In genomic region chr4:129011604-129012121, GRCm38 (mm10) we compare ENCODE assay signal across 9 mouse cellular contexts. TPM values are rescaled to one million over a fixed set of nuclear protein-coding genes. Genes with fewer than 3 reads are reported as not detected.
DNase-seq lines count a peak whose midpoint lies in the region; ATAC-seq and TF ChIP-seq lines count a peak whose summit lies in the region.
"Had no signal": no experiment of that assay in that cellular context is flagged by ENCODE, and none has a peak within 500 bp of the region (broad histone marks: within the 10 kb centered on the region; RNA-seq: fewer than 3 reads in every experiment).

No protein-coding gene starts in this region.

- no peak overlapping the region for H3K9ac ChIP-seq in kidney, embryonic 15.5 days
- no peak overlapping the region for H3K9ac ChIP-seq in kidney, embryonic 16.5 days (replicated peaks; ENCODE audit: low read length)
- no peak overlapping the region for H3K9ac ChIP-seq in heart, embryonic 15.5 days
- H3K9ac ChIP-seq in midbrain, embryonic 14.5 days (replicated peaks; ENCODE audit: low read length): no peak overlapping the region
- H3K9ac ChIP-seq: limb, embryonic 13.5 days had no signal

- H3K4me3 ChIP-seq in kidney, embryonic 15.5 days (replicated peaks): no peak overlapping the region
- H3K4me3 ChIP-seq in kidney, embryonic 16.5 days (ENCODE audit: low read length): no peak overlapping the region
- H3K4me3 ChIP-seq in G1E (ENCODE audit: low read depth, low read length): no peak overlapping the region
- H3K4me3 ChIP-seq in cerebellum, adult 2 months (replicated peaks; ENCODE audit: insufficient read depth, low read depth, low read length): no peak overlapping the region
- no peak overlapping the region for H3K4me3 ChIP-seq in heart, embryonic 15.5 days
- no peak overlapping the region for H3K4me3 ChIP-seq in midbrain, embryonic 14.5 days (replicated peaks; ENCODE audit: low read depth, low read length)
- H3K4me3 ChIP-seq: limb, embryonic 13.5 days had no signal

- H3K27me3 ChIP-seq in kidney, embryonic 15.5 days: no peaks in the 10 kb centered on the region
- H3K27me3 ChIP-seq in kidney, embryonic 16.5 days (ENCODE audit: insufficient read depth, low read length): no peaks in the 10 kb centered on the region
- peaks cover 3% of the 10 kb centered on the region for H3K27me3 ChIP-seq in G1E (ENCODE audit: insufficient read depth, low read length)
- no peaks in the 10 kb centered on the region for H3K27me3 ChIP-seq in cerebellum, adult 2 months (ENCODE audit: control insufficient read depth, insufficient read depth, low read length)
- no peaks in the 10 kb centered on the region for H3K27me3 ChIP-seq in heart, embryonic 15.5 days
- no peaks in the 10 kb centered on the region for H3K27me3 ChIP-seq in midbrain, embryonic 14.5 days (ENCODE audit: control insufficient read depth, insufficient read depth, low read length)
- H3K27me3 ChIP-seq: limb, embryonic 13.5 days had no signal

- no peak for TF ChIP-seq CTCF in G1E (IDR thresholded peaks at IDR 0.05; ENCODE audit: low read depth, low read length)
- TF ChIP-seq CTCF in cerebellum, adult 2 months (IDR thresholded peaks at IDR 0.05; ENCODE audit: borderline replicate concordance, insufficient read depth, low read depth, low read length): no peak

- no peak for DNase-seq in G1E (ENCODE audit: low spot score)
- peak; percentile 53 to 75 for DNase-seq in cerebellum, adult 2 months
- DNase-seq in midbrain, embryonic 14.5 days: peak; percentile 65
- DNase-seq in spleen, postnatal 36 days (ENCODE audit: low spot score in 2 of 2): no peak

- WGBS in kidney, embryonic 15.5 days: 66% methylated on average over 15 of the region's 15 CpGs
- WGBS in kidney, embryonic 16.5 days: 58% methylated on average over 15 of the region's 15 CpGs
- WGBS in cerebellum, adult 2 months: 27% methylated on average over 15 of the region's 15 CpGs
- WGBS in heart, embryonic 15.5 days: 30% methylated on average over 15 of the region's 15 CpGs
- whole genome bisulfite sequencing in midbrain, embryonic 14.5 days: 37% methylated on average over 15 of the region's 15 CpGs

- no peak for ATAC-seq in kidney, embryonic 15.5 days (replicated peaks; ENCODE audit: low FRiP score)
- ATAC-seq in kidney, embryonic 16.5 days (ENCODE audit: low FRiP score, low TSS enrichment): no peak
- ATAC-seq in G1E (ENCODE audit: extremely low read depth, insufficient number of reproducible peaks, low FRiP score, poor library complexity, severe bottlenecking): peak; percentile 77
- no peak; the same call in 1 of the 2 replicates for ATAC-seq in heart, embryonic 15.5 days (replicated peaks; ENCODE audit: insufficient number of reproducible peaks, insufficient read depth, low FRiP score, low read depth)
- no peak for ATAC-seq in midbrain, embryonic 14.5 days (ENCODE audit: low FRiP score, low TSS enrichment)
- ATAC-seq in frontal cortex, adult (ENCODE audit: low TSS enrichment): no peak

- peaks cover 37% of the 10 kb centered on the region for H3K4me1 ChIP-seq in kidney, embryonic 15.5 days
- peaks cover 30% of the 10 kb centered on the region for H3K4me1 ChIP-seq in kidney, embryonic 16.5 days (ENCODE audit: insufficient read depth, low read length)
- peaks cover 41% of the 10 kb centered on the region for H3K4me1 ChIP-seq in G1E (ENCODE audit: insufficient read depth, low read depth, low read length)
- peaks cover 9% of the 10 kb centered on the region for H3K4me1 ChIP-seq in cerebellum, adult 2 months (ENCODE audit: control insufficient read depth, insufficient read depth, low read length)
- H3K4me1 ChIP-seq in heart, embryonic 15.5 days (replicated peaks): peaks cover 31% of the 10 kb centered on the region
- peaks cover 5% of the 10 kb centered on the region; the same call in 1 of the 2 replicates for H3K4me1 ChIP-seq in midbrain, embryonic 14.5 days (ENCODE audit: control insufficient read depth, insufficient read depth, low read length)

- no peak for TF ChIP-seq POLR2A in cerebellum, adult 2 months (IDR thresholded peaks at IDR 0.05; ENCODE audit: borderline replicate concordance, insufficient read depth, low read length)

- H3K9me3 ChIP-seq in kidney, embryonic 15.5 days (replicated peaks): no peaks in the 10 kb centered on the region
- H3K9me3 ChIP-seq in kidney, embryonic 16.5 days (ENCODE audit: low read length): no peaks in the 10 kb centered on the region
- H3K9me3 ChIP-seq in G1E (replicated peaks): no peaks in the 10 kb centered on the region
- no peaks in the 10 kb centered on the region for H3K9me3 ChIP-seq in heart, embryonic 15.5 days (replicated peaks)
- H3K9me3 ChIP-seq in midbrain, embryonic 14.5 days (ENCODE audit: control insufficient read depth, low read length): no peaks in the 10 kb centered on the region
- H3K9me3 ChIP-seq: limb, embryonic 13.5 days had no signal

- 0 out of 2 replicates have a peak overlapping the region, but pooled peaks have one; percentile 29 for H3K27ac ChIP-seq in kidney, embryonic 15.5 days
- no peak overlapping the region for H3K27ac ChIP-seq in kidney, embryonic 16.5 days (ENCODE audit: low read length)
- H3K27ac ChIP-seq in cerebellum, adult 2 months (ENCODE audit: insufficient read depth, low read length): no peak overlapping the region
- peak overlapping the region; percentile 61 for H3K27ac ChIP-seq in heart, embryonic 15.5 days
- no peak overlapping the region for H3K27ac ChIP-seq in midbrain, embryonic 14.5 days (replicated peaks; ENCODE audit: low read depth, low read length)
- H3K27ac ChIP-seq: limb, embryonic 13.5 days had no signal

- H3K4me2 ChIP-seq in kidney, embryonic 15.5 days: no peak overlapping the region
- no peak overlapping the region for H3K4me2 ChIP-seq in kidney, embryonic 16.5 days (replicated peaks; ENCODE audit: low read depth, low read length)
- H3K4me2 ChIP-seq in heart, embryonic 15.5 days: no peak overlapping the region
- no peak overlapping the region for H3K4me2 ChIP-seq in midbrain, embryonic 14.5 days (ENCODE audit: low read length)
- H3K4me2 ChIP-seq: limb, embryonic 13.5 days had no signal

- H3K36me3 ChIP-seq in kidney, embryonic 15.5 days: peaks cover 44% of the 10 kb centered on the region
- H3K36me3 ChIP-seq in kidney, embryonic 16.5 days (ENCODE audit: insufficient read depth, low read length): peaks cover 23% of the 10 kb centered on the region
- H3K36me3 ChIP-seq in G1E (replicated peaks): peaks cover 68% of the 10 kb centered on the region
- peaks cover 35% of the 10 kb centered on the region for H3K36me3 ChIP-seq in heart, embryonic 15.5 days
- H3K36me3 ChIP-seq in midbrain, embryonic 14.5 days (ENCODE audit: control insufficient read depth, insufficient read depth, low read length): peaks cover 38% of the 10 kb centered on the region

RNA-seq across cellular contexts. Expression of gene Ak2, which starts 19.9 kb away (rescaled TPM):
- 224 and 231 TPM in 2 replicates for polyA plus RNA-seq in kidney, embryonic 15.5 days (2015; fragmentation: Nextera tagmentation; extraction: Ambion mirVana)
- 226 and 238 TPM in 2 replicates for polyA plus RNA-seq in kidney, embryonic 16.5 days (2015; fragmentation: Nextera tagmentation; extraction: Ambion mirVana)
- total RNA-seq in G1E (2014; fragmentation: Nextera tagmentation) (103 TPM in 2 replicates), G1E (2017) (209 and 214 TPM in 2 replicates)
- 166 and 196 TPM in 2 replicates for polyA plus RNA-seq in G1E (2012)
- 43.9 and 45.7 TPM in 2 replicates for polyA plus RNA-seq in cerebellum, adult 2 months (2012; rRNA removed)
- polyA plus RNA-seq in heart, embryonic 15.5 days (2015; fragmentation: Nextera tagmentation; extraction: Ambion mirVana): 149 and 155 TPM in 2 replicates
- 54.5 and 63.3 TPM in 2 replicates for polyA plus RNA-seq in midbrain, embryonic 14.5 days (2014; fragmentation: Nextera tagmentation; extraction: Ambion mirVana)

RNA-seq across cellular contexts. Expression of gene Rnf19b, which starts 46.4 kb away (rescaled TPM):
- polyA plus RNA-seq in kidney, embryonic 15.5 days (2015; fragmentation: Nextera tagmentation; extraction: Ambion mirVana): 7.1 TPM in 2 replicates
- 6.4 and 6.7 TPM in 2 replicates for polyA plus RNA-seq in kidney, embryonic 16.5 days (2015; fragmentation: Nextera tagmentation; extraction: Ambion mirVana)
- total RNA-seq in G1E (2014; fragmentation: Nextera tagmentation) (10.8 and 14.2 TPM in 2 replicates), G1E (2017) (76.9 and 87.2 TPM in 2 replicates)
- 42.8 and 48.1 TPM in 2 replicates for polyA plus RNA-seq in G1E (2012)
- polyA plus RNA-seq in cerebellum, adult 2 months (2012; rRNA removed): 137 and 154 TPM in 2 replicates
- 5.4 and 7.7 TPM in 2 replicates for polyA plus RNA-seq in heart, embryonic 15.5 days (2015; fragmentation: Nextera tagmentation; extraction: Ambion mirVana)
- 33.8 and 35.3 TPM in 2 replicates for polyA plus RNA-seq in midbrain, embryonic 14.5 days (2014; fragmentation: Nextera tagmentation; extraction: Ambion mirVana)

RNA-seq across cellular contexts. Expression of gene Azin2, which starts 49.4 kb away (rescaled TPM):
- polyA plus RNA-seq in kidney, embryonic 15.5 days (2015; fragmentation: Nextera tagmentation; extraction: Ambion mirVana): 19.4 and 20.3 TPM in 2 replicates
- 21.7 and 26.3 TPM in 2 replicates for polyA plus RNA-seq in kidney, embryonic 16.5 days (2015; fragmentation: Nextera tagmentation; extraction: Ambion mirVana)
- total RNA-seq in G1E (2014; fragmentation: Nextera tagmentation) (not detected in 2 replicates), G1E (2017) (not detected in 2 replicates)
- polyA plus RNA-seq in G1E (2012): not detected in 2 replicates
- polyA plus RNA-seq in cerebellum, adult 2 months (2012; rRNA removed): 64.6 TPM in 2 replicates
- polyA plus RNA-seq in heart, embryonic 15.5 days (2015; fragmentation: Nextera tagmentation; extraction: Ambion mirVana): 6.8 and 10.4 TPM in 2 replicates
- polyA plus RNA-seq in midbrain, embryonic 14.5 days (2014; fragmentation: Nextera tagmentation; extraction: Ambion mirVana): 18.0 and 19.6 TPM in 2 replicates

Comparison
In these comparisons a context has a peak if more than half of its experiments do, and no peak if none do; other contexts are left out.
1. H3K27ac ChIP-seq: peak in kidney, embryonic 15.5 days (single experiment) and heart, embryonic 15.5 days (single experiment); none in kidney, embryonic 16.5 days (single experiment), cerebellum, adult 2 months (single experiment) and midbrain, embryonic 14.5 days (single experiment).
2. DNase-seq: peak in cerebellum, adult 2 months (2 of 2) and midbrain, embryonic 14.5 days (single experiment); none in G1E (single experiment) and spleen, postnatal 36 days (0 of 2).